Mouse (Mus musculus): ENCODE results near the gene Lypd8.

- TF ChIP-seq CTCF (IDR thresholded peaks at IDR 0.05), result no peak
- TF ChIP-seq POLR2A (IDR thresholded peaks at IDR 0.05; ENCODE audit: insufficient read depth, low read depth, low read length), result no peak; the same call in 1 of the 2 replicates
- TF ChIP-seq EP300 (IDR thresholded peaks at IDR 0.05; ENCODE audit: insufficient read depth, low read depth, low read length), result no peak
Measured at GRCm38 (mm10) chr11:58329906-58330275, 49.0 kb upstream of the Lypd8 start.

Data from heart, adult 2 months (tissue).